Mouse (Mus musculus): Measurements from ENCODE around the gene Pdzd2.

Pdzd2 gene

DNA sequence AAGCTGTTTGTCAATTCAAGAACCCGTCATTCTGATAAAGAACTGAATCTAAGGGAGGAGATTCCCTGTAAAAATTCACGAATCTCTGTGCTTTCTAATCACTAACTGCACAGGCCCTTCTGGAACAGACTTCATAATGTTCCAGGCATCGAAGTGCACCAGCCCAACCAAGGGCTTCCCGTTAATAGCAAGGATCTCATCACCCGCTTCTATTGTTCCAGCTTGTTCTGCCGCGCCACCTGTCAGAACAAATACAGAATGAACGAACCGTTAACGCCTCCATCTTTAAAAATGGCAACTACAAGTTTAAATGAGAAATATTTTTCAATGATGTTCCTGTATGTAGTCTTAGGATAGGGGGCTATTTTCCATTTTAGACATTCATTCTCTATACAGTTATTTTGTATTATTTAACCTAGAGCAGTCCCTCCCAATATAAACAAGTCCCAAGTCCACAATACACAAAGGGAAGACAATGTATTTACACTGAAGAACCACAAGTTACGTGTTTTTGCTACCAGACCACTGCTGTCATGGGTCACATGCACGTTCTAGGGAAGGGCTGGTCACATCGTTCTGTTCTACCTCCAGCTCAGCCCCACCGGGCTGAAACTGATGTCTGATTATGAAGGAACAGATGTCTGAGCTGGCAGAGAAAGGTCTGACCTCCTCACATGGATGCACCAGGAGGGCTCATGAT is 377.6 kb downstream of the Pdzd2 start:
- DNase-seq (ENCODE audit: inconsistent age in 2 of 2, low spot score in 1 of 2) = no peak

DNA sequence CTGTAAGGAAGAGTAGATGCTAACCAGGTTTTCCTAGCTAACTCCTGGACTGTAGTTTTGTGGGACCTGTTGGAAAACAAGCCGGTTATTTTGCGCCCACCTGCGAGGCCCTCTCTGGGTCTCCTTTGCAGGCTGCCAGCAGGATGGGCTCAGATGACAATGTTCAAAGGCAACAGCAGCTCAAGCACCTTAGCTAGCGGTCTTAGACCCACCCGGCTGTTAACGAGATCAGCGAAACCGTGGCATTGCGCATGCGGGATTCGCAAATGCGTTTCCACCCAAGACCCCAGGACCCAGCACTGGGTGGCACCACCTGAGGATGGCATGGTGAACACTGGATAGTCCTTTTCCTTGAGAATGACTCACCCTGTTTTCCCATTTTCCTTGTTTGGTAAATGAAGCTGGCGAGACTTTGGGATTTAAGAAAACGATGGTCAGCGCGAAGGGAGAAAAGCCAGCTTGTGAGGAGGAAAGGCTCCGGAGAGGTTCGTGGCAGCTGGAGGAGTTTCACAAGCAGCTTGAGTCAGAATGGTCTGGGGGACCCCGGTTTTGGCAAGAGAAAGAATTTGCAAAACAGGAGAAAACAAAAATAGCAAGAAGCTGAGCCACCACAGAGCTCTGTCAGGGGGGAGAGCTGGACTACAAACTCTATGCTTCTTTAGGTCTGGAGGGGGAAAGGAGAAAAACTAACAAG is 379.1 kb downstream of the Pdzd2 start:
- no peak for DNase-seq (ENCODE audit: inconsistent age in 2 of 2, low spot score in 1 of 2)

DNA sequence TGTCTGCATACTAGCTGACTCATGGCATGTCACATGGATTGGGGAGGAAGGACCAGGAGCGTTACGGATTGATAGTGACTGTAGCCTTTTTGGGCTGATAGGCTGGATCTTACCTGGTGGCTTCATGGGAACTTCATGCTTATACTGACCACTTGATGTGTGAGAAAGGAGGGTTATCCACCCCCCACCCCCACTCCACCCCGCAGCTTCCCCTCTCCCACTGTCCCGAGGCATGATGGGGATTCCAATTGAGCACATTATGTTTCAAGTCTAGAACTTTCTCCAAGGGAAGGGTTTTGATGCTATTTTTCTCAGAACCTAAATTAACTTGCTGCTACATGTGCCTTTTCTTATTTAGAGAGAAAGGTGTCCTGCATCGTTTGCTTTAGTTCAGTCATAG is 381.3 kb downstream of the Pdzd2 start:
- no peak for DNase-seq (ENCODE audit: inconsistent age in 2 of 2, low spot score in 1 of 2)

GRCm38 (mm10) chr15:12357459-12357858 is 382.3 kb downstream of the Pdzd2 start:
- no peak for DNase-seq (ENCODE audit: inconsistent age in 2 of 2, low spot score in 1 of 2)

GRCm38 (mm10) chr15:12355907-12356306 is 383.8 kb downstream of the Pdzd2 start:
- no peak for DNase-seq (ENCODE audit: inconsistent age in 2 of 2, low spot score in 1 of 2)

GRCm38 (mm10) chr15:12355261-12355660 is 384.5 kb downstream of the Pdzd2 start:
- DNase-seq (ENCODE audit: inconsistent age in 2 of 2, low spot score in 1 of 2) = no peak

GRCm38 (mm10) chr15:12354281-12354810 is 385.4 kb downstream of the Pdzd2 start:
- DNase-seq (ENCODE audit: inconsistent age in 2 of 2, low spot score in 1 of 2) = no peak

DNA sequence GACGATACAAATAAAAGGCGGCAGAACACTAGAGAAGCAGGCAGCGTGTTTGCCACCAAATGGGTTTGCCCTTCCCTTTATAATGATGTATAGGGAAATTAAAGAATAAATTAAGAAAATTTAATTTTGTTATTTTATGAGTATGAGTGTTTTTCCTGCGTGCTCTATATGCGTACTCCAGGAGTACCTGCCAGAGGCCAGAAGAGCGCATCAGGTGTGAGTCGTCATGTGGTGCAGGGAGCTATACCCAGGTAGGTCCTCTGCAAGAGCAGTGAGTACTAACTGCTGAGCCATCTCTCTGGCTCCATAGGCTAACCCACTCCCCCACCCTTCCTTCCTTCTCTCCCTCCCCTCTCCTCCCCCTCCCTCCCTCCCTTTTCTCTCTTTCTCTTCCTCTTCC is 388.3 kb downstream of the Pdzd2 start:
- DNase-seq (ENCODE audit: inconsistent age in 2 of 2, low spot score in 1 of 2) = no peak

DNA sequence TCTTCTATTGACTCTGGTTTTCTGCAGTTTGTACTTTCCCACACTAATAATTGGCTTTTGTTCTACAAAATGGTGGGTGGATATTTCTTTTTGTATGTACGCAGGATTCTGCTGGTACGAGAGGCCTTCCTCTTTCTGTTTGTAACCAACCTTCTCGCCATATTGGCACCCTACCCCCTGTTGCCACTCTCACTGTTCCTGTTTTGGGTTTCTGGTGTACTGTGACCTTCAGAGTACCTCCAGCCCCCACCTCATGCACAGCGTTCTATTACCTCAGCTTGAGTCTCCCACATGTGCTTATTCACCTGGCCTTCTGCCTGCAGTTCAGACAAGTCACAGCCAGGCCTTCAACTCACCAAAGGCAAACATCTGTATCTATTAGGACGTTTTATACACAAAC is 389.9 kb downstream of the Pdzd2 start:
- DNase-seq (ENCODE audit: inconsistent age in 2 of 2, low spot score in 1 of 2) = no peak

- DNase-seq (ENCODE audit: inconsistent age in 2 of 2, low spot score in 1 of 2) = no peak
These were observed 390.8 kb downstream of the Pdzd2 start for GRCm38 (mm10) chr15:12348950-12349349.

DNA sequence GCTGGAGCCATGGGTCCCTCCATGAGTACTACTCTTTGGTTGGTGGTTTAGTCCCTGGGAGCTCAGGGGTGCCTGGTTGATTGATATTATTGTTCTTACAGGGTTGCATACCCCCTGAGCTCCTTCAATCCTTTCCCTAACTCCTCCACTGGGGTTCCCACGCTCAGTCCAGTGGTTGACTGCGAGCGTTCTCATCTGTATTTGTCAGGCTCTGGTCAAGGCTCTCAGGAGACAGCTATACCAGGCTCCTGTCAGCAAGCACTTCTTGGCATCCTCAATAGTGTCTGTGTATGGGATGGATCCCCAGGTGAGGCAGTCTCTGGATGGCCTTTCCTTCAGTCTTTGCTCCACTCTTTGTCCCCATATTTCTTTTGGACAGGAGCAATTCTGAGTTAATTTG is 392.8 kb downstream of the Pdzd2 start:
- no peak for DNase-seq (ENCODE audit: inconsistent age in 2 of 2, low spot score in 1 of 2)

- no peak for DNase-seq (ENCODE audit: inconsistent age in 2 of 2, low spot score in 1 of 2)
These were observed 398.3 kb downstream of the Pdzd2 start for GRCm38 (mm10) chr15:12341401-12341758.

- peak in 1 of 2 experiments; percentile 52 for DNase-seq (ENCODE audit: inconsistent age in 2 of 2, low spot score in 1 of 2)
These were observed 399.0 kb downstream of the Pdzd2 start for GRCm38 (mm10) chr15:12340536-12341400.

- DNase-seq (ENCODE audit: inconsistent age in 2 of 2, low spot score in 1 of 2) = peak in 1 of 2 experiments; percentile 55
These were observed 402.0 kb downstream of the Pdzd2 start for GRCm38 (mm10) chr15:12337779-12338137.

DNA sequence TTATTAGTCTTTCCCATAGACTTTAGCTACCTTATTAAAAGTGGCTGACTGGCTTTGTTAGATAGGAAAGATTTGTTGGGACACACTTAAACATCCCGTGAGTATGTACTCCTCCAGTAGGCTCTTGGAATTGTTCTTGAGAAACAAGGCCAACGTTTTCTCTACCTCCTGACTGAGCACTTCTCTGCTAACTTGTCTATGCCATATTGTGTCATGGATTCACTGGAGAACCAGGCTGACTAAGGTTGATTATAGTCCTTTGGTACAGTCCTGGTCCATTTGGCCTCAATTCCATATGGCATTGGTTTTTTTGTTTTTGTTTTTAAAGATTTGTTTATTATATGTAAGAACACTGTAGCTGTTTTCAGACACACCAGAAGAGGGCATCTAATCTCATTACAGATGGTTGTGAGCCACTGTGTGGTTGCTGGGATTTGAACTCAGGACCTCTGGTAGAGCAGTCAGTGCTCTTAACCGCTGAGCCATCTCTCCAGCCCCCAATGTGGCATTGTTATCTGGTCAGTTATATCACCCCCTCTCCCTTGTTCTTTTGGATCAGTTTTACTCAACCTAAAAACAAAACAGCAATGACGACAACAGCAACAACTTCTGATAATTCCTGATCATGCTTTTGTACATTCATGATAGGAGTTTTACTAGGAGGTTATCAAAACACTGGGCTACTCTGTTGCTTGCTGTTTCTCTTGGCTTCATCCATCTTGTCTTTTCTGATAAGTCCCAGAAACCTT is 402.5 kb downstream of the Pdzd2 start:
- DNase-seq (ENCODE audit: inconsistent age in 2 of 2, low spot score in 1 of 2) = peak in 1 of 2 experiments; percentile 44

DNA sequence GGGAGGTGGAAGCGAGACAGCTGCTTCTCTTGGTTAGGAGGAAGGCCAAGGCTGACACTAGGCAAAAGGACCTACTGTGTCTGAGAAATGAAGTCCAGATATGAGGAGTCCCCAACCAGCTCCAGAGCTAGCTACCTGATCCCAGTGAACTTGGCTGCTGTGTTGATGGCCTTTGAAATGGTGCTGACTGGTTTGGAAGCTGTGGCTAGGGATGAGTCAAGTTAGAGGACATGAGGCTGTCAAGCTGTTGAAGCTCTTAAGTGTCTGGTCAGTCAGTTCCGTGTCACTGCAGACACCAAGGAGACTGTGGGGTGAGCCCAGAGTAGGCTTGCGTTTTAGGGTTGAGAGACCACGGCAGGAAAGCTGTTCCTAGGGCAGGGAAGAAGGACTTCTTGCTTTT is 405.3 kb downstream of the Pdzd2 start:
- DNase-seq (ENCODE audit: inconsistent age in 2 of 2, low spot score in 1 of 2) = peak in 1 of 2 experiments; percentile 57

DNA sequence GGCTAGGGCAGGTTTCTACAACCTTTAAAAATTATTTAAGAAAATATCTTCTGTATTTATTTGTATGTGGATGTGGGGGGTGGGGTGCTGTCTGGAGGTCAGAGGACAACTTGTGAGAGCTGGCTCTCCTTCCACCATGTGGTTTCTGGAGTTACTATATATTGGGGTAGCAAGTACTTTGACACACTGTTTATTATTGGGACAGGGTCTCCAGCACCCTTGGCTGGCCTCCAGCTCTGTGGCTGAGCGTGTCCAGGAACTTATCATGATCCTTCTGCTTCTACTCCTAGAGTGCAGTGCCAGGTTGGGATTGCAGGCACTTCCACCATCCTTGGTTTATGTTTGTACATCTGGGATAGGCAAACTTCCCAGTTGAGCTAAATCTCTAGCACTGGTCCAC is 408.4 kb downstream of the Pdzd2 start:
- DNase-seq (ENCODE audit: inconsistent age in 2 of 2, low spot score in 1 of 2) = peak in 1 of 2 experiments; percentile 22

- peak in 1 of 2 experiments; percentile 29 for DNase-seq (ENCODE audit: inconsistent age in 2 of 2, low spot score in 1 of 2)
These were observed 408.8 kb downstream of the Pdzd2 start for GRCm38 (mm10) chr15:12330892-12331291.

DNA sequence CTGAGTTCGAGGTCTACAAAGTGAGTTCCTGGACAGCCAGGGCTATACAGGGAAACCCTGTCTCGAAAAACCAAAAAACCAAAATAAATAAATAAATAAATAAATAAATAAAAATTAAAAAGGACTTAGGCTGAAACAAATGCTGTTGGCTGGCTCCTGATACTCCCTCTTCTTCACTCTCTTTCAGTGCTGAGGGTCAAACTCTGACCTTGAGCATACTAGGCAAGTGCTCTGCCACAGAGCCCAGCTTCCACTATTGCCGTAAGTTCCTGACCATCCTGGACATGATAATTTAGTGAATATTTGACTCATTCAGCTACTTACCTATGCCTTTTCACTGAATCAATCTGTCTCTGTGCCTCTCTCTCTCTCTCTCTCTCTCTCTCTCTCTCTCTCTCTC is 409.3 kb downstream of the Pdzd2 start:
- peak in 1 of 2 experiments; percentile 62 for DNase-seq (ENCODE audit: inconsistent age in 2 of 2, low spot score in 1 of 2)

GRCm38 (mm10) chr15:12324326-12324725 is 415.4 kb downstream of the Pdzd2 start:
- DNase-seq (ENCODE audit: inconsistent age in 2 of 2, low spot score in 1 of 2) = no peak

Data from adrenal gland, adult (tissue).